Mouse (Mus musculus) retina, postnatal 1 day (tissue): ENCODE data around the gene Bzw2.
"Not testable (repeated sequence)": the region's sequence is repeated elsewhere in the genome, so short reads cannot be mapped to it uniquely, and the experiment has no call there.

ENCODE experiments used
- DNase-seq: peaks from one replicate; pipeline ENCODE4 v3.0.0-alpha.2; 2012

Gene Bzw2

GRCm38 (mm10) chr12:36157638-36158308, at the start of gene Bzw2:
Gene Bzw2 (minus strand): TSS chr12:36158080.
- DNase-seq, result peak; percentile 84

- DNase-seq, result peak; percentile 94
These were observed 49.4 kb upstream of the Bzw2 start for GRCm38 (mm10) chr12:36207072-36207799.

- DNase-seq, result not testable (repeated sequence)
These were observed 47.8 kb upstream of the Bzw2 start for GRCm38 (mm10) chr12:36205579-36206119.

GRCm38 (mm10) chr12:36194976-36195375, 37.1 kb upstream of the Bzw2 start:
- no peak for DNase-seq

GRCm38 (mm10) chr12:36190343-36190742, 32.5 kb upstream of the Bzw2 start:
- no peak for DNase-seq

- no peak for DNase-seq
These were observed 31.7 kb upstream of the Bzw2 start for GRCm38 (mm10) chr12:36189610-36190009.

- no peak for DNase-seq
These were observed 29.2 kb upstream of the Bzw2 start for GRCm38 (mm10) chr12:36187081-36187480.

- no peak for DNase-seq
These were observed 24.7 kb upstream of the Bzw2 start for GRCm38 (mm10) chr12:36182570-36182969.

GRCm38 (mm10) chr12:36177227-36177626, 19.3 kb upstream of the Bzw2 start:
- no peak for DNase-seq

GRCm38 (mm10) chr12:36165299-36165698, 7.4 kb upstream of the Bzw2 start:
- no peak for DNase-seq

GRCm38 (mm10) chr12:36164126-36164791, 6.4 kb upstream of the Bzw2 start:
- DNase-seq, result no peak

GRCm38 (mm10) chr12:36157304-36157637, 609 bp downstream of the Bzw2 start:
- no peak for DNase-seq

GRCm38 (mm10) chr12:36156637-36157303, 1.1 kb downstream of the Bzw2 start, which contains the start of gene Ankmy2:
Gene Ankmy2 (plus strand): TSS chr12:36157114.
- DNase-seq, result peak; percentile 98

- no peak for DNase-seq
These were observed 1.7 kb downstream of the Bzw2 start for GRCm38 (mm10) chr12:36156101-36156636.

GRCm38 (mm10) chr12:36155141-36155641, 2.7 kb downstream of the Bzw2 start:
- peak; percentile 43 for DNase-seq

GRCm38 (mm10) chr12:36150737-36151136, 7.1 kb downstream of the Bzw2 start:
- no peak for DNase-seq

- no peak for DNase-seq
These were observed 7.6 kb downstream of the Bzw2 start for GRCm38 (mm10) chr12:36150265-36150664.

GRCm38 (mm10) chr12:36146230-36147011, 11.5 kb downstream of the Bzw2 start:
- DNase-seq, result no peak

- DNase-seq, result no peak
These were observed 17.5 kb downstream of the Bzw2 start for GRCm38 (mm10) chr12:36140401-36140800.

- no peak for DNase-seq
These were observed 20.7 kb downstream of the Bzw2 start for GRCm38 (mm10) chr12:36137192-36137591.

- DNase-seq, result no peak
These were observed 21.6 kb downstream of the Bzw2 start for GRCm38 (mm10) chr12:36136285-36136684.

- DNase-seq, result no peak
These were observed 22.5 kb downstream of the Bzw2 start for GRCm38 (mm10) chr12:36135409-36135808.
